Mouse (Mus musculus) testis, adult 2 months (tissue): ENCODE measurements around the gene Dmxl2.

Source experiments
- CTCF ChIP-seq: fragments of 200-500 bp; IDR thresholded peaks from 2 replicates; pipeline ENCODE4 v1.5.1; 2012; ENCODE audit warnings: low read depth, mild to moderate bottlenecking, inconsistent platforms, low read length, moderate library complexity; ENCODE audit not compliant: control insufficient read depth, insufficient read depth, insufficient replicate concordance
- POLR2A ChIP-seq: fragments of 200-500 bp; IDR thresholded peaks from 2 replicates; pipeline ENCODE4 v1.6.1; 2012; ENCODE audit warnings: low read depth, mild to moderate bottlenecking, inconsistent platforms, low read length, moderate library complexity; ENCODE audit not compliant: control insufficient read depth

DNA sequence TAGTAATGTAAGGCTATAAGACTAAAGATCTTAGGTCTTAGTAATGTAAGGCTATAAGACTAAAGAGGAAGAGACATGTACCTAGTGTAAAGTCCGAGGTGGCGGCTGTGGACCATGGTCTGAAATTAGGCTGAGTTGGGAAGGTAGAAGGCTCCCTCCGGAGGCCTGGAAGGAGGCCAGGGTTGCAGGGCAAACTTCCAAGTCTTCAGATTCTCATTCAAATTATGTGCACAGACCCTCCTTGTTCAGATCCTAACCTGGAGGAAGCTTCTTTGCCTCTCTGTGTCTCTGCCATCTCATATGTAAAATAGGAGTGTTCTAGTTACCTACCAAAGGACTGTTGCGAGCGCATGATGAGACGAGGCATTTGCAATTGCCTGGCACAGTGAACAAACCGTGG is 34.8 kb upstream of the Dmxl2 start:
- TF ChIP-seq POLR2A, result no peak
- no peak for TF ChIP-seq CTCF
